Mouse (Mus musculus) lung, postnatal 0 days (tissue): ENCODE results near the gene Piezo1.

Experiments
- CTCF ChIP-seq: IDR thresholded peaks from 2 replicates; pipeline ENCODE4 v1.5.1; 2016; ENCODE audit warnings: antibody characterized with exemption, mild to moderate bottlenecking
- EP300 ChIP-seq: IDR thresholded peaks from 2 replicates; pipeline ENCODE4 v1.6.1; 2016; ENCODE audit warnings: antibody characterized with exemption, mild to moderate bottlenecking, control low read depth

GRCm38 (mm10) chr8:122548891-122549439, 2.2 kb downstream of the Piezo1 start:
- TF ChIP-seq EP300 (no peak), CTCF (no peak)
